ENCODE assay signal across 16 mouse cellular contexts in genomic region chr15:6724442-6724841, GRCm38 (mm10).
"Had no signal": no experiment of that assay in that cellular context is flagged by ENCODE, and none has a peak within 500 bp of the region (broad histone marks: within the 10 kb centered on the region; RNA-seq: fewer than 3 reads in every experiment).

No protein-coding gene starts in this region.

- H3K4me1 ChIP-seq: stomach, embryonic 15.5 days had no signal

- H3K27me3 ChIP-seq: neural tube, embryonic 13.5 days; neural tube, embryonic 15.5 days; stomach, embryonic 15.5 days had no signal

- H3K4me3 ChIP-seq: neural tube, embryonic 13.5 days; neural tube, embryonic 15.5 days; stomach, embryonic 15.5 days had no signal

- H3K36me3 ChIP-seq: neural tube, embryonic 15.5 days; stomach, embryonic 15.5 days had no signal

- DNase-seq: retina, postnatal 1 day; right cerebral cortex, adult 18-20 months; right cerebral cortex, postnatal 14 days; right cerebral cortex, postnatal 25 days; right cerebral cortex, postnatal 4 days; spleen, adult 18-20 months; thymus, adult 18-20 months; thymus, adult 2 months; thymus, postnatal 14 days; thymus, postnatal 25 days; thymus, postnatal 36 days; thymus, postnatal 4 days had no signal

- H3K9me3 ChIP-seq: neural tube, embryonic 13.5 days; neural tube, embryonic 15.5 days; stomach, embryonic 15.5 days had no signal

- H3K9ac ChIP-seq: neural tube, embryonic 13.5 days; neural tube, embryonic 15.5 days; stomach, embryonic 15.5 days had no signal

- H3K27ac ChIP-seq: neural tube, embryonic 13.5 days; neural tube, embryonic 15.5 days; stomach, embryonic 15.5 days; stomach, postnatal 0 days had no signal
